Mouse (Mus musculus) embryonic facial prominence, embryonic 12.5 days (tissue): Measurements from ENCODE around the gene Gm3752. TPM values are rescaled to one million over a fixed set of nuclear protein-coding genes. Genes with fewer than 3 reads are reported as not detected.
"Not testable (repeated sequence)": the region's sequence is repeated elsewhere in the genome, so short reads cannot be mapped to it uniquely, and the experiment has no call there.

ENCODE experiments used
- ATAC-seq: fragments of 200-750 bp; cut with Nextera tagmentation; 2 replicates; pipeline ENCODE4 v1.8.0; 2017; ENCODE audit not compliant: insufficient number of reproducible peaks, insufficient read depth, low FRiP score, low TSS enrichment
- H3K27ac ChIP-seq: fragments of 300-500 bp; sonication (generic); 2 replicates; pipeline ENCODE4 v1.5.1; 2016; ENCODE audit warnings: mild to moderate bottlenecking
- H3K27me3 ChIP-seq: fragments of 300-500 bp; sonication (generic); 2 replicates; pipeline ENCODE4 v1.6.1; 2016; ENCODE audit warnings: mild to moderate bottlenecking, moderate library complexity
- H3K36me3 ChIP-seq: fragments of 300-500 bp; sonication (generic); 2 replicates; pipeline ENCODE4 v1.6.1; 2016; ENCODE audit warnings: mild to moderate bottlenecking
- H3K4me1 ChIP-seq: fragments of 300-500 bp; sonication (generic); 2 replicates; pipeline ENCODE4 v1.6.1; 2016
- H3K4me2 ChIP-seq: fragments of 300-500 bp; sonication (generic); replicated peaks from 2 replicates; pipeline ENCODE4 v1.6.1; 2016; ENCODE audit warnings: mild to moderate bottlenecking, moderate library complexity
- H3K4me3 ChIP-seq: fragments of 300-500 bp; sonication (generic); 2 replicates; pipeline ENCODE4 v1.5.1; 2016; ENCODE audit warnings: mild to moderate bottlenecking
- H3K9ac ChIP-seq: fragments of 300-500 bp; sonication (generic); 2 replicates; pipeline ENCODE4 v1.6.1; 2016; ENCODE audit warnings: mild to moderate bottlenecking, moderate library complexity
- H3K9me3 ChIP-seq: fragments of 300-500 bp; sonication (generic); 2 replicates; pipeline ENCODE4 v1.6.1; 2016; ENCODE audit warnings: mild to moderate bottlenecking, moderate library complexity
- WGBS: fragments of 180-500 bp; shearing (Covaris S2); methylation state at CpG from one replicate; pipeline ENCODE4 v1.1.7; 2016; 5-methylcytosine and 5-hydroxymethylcytosine counted together
- polyA plus RNA-seq: library from polyadenylated mRNA; unstranded; fragments of >200 nt; fragmentation: Nextera tagmentation; extraction: Ambion mirVana; gene quantifications from 2 replicates; pipeline ENCODE4 v1.2.1, GENCODE M21; 2016

Gm3752 gene
- polyA plus RNA-seq = 1.1 and 1.3 TPM in 2 replicates

DNA sequence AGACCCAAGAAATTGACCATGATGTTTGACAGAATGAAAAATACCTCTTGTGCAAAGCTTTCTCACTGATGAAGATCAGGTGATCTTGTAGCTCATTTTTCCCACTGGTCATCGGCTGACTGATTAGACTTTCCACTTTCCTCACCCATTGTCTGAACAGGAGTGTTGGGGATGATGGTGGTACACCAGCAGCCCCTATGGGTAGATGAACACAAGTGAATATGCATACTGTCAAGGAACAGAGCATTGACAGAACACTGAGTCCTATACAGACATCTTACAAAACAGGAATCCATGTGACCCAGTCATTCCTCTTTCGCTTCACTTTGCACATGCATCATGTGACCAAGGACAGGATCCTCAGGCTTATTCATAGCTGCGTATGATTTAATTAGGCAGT, at the start of gene Gm3752:
Gm3752 (minus strand) TSS at position 101 of the 400 bp plus-strand sequence.
- not testable (repeated sequence) for H3K4me1 ChIP-seq, H3K36me3 ChIP-seq, ATAC-seq, H3K4me2 ChIP-seq, H3K9me3 ChIP-seq, H3K4me3 ChIP-seq, H3K9ac ChIP-seq, H3K27ac ChIP-seq, H3K27me3 ChIP-seq
- WGBS = 79% methylated on average over 1 of the region's 3 CpGs

DNA sequence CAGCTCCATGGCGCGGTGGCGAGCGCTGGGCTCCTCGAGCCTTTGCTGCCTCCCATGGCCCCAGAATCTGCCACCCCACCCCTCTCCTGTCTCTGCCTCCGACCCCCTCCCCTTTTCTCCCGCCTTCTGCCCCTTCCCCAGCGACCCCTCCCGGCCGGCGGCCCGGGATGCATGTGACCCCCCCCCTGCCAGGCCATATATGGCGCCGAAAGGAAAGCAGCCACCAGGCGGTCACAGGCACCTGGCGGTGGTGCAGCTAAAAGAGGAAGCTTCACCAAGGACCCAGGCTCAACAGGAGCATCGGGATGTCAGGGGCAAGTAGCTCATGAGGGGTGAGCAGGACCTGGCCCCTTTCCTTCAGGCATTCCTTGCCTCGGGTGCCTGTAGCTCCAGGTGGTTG, 5.2 kb upstream of the Gm3752 start:
- not testable (repeated sequence) for ATAC-seq, H3K27ac ChIP-seq

DNA sequence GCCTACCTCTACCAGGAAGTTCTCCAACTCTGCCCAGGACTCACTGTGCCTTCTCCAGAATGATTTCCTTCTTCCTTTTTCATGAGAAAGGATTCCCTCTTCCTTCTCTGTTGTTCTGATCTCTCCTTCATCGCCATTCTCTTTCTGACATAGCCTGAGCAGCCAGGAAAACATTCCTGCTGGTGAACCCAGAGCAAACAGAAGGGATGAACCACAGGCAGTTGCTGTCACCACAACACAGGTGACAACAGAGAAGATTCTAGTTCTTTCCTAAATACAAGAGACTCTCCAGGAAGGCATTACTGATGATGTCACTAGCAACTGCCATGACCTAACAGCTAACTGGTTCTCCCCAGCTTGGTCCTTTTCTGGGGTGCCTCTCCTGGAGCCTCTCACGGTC, 32.7 kb downstream of the Gm3752 start, which contains the start of gene Gm3755:
Gm3755 (minus strand) TSS at position 101 of the 400 bp plus-strand sequence.
- H3K27ac ChIP-seq, H3K4me1 ChIP-seq, H3K9ac ChIP-seq, H3K36me3 ChIP-seq, H3K4me2 ChIP-seq, H3K9me3 ChIP-seq, H3K27me3 ChIP-seq, H3K4me3 ChIP-seq, ATAC-seq: not testable (repeated sequence)
- no CpG with 5 or more reads among the region's 2 CpGs for WGBS

More for the DNA sequence above, 5.2 kb upstream of the Gm3752 start:
- Histone ChIP-seq H3K9ac (0 out of 2 replicates have a peak overlapping the region, but pooled peaks have one; percentile 19), H3K4me2 (peak overlapping the region; percentile 56), H3K4me3 (peak overlapping the region; percentile 38)
- not testable (repeated sequence) for H3K9me3 ChIP-seq, H3K4me1 ChIP-seq, H3K36me3 ChIP-seq, H3K27me3 ChIP-seq
- WGBS = under 1% methylated on average over 9 of the region's 18 CpGs

DNA sequence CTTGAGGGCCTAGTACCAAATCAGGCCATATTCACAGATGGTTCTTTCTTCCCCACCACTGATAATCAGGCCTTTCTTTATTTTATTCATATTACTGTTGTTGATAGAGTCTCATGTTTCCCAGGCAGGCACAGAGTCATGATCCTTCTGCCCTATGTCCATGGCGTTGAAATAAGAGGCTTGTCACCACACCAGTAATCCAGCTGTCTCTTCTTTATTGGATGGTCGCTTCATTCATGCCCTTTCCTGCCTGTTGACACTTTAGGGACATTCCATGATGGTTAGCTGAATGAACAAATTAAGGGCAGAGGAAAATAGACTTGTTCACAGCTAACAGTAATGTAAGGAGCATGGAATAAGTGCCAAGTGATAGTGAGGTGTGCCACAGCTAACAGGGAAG, 61.1 kb downstream of the Gm3752 start:
- not testable (repeated sequence) for H3K27ac ChIP-seq, H3K27me3 ChIP-seq, H3K4me3 ChIP-seq, H3K36me3 ChIP-seq, ATAC-seq, H3K4me1 ChIP-seq, H3K9ac ChIP-seq, H3K4me2 ChIP-seq, H3K9me3 ChIP-seq
- 71% methylated on average over 2 of the region's 2 CpGs for WGBS

Other genes starting within 250 kb of the Gm3752 start
- not detected in 2 replicates for gene Gm3727, start 219.0 kb downstream of the Gm3752 start, polyA plus RNA-seq
- gene Gm3739, start 168.7 kb downstream of the Gm3752 start, polyA plus RNA-seq = 0.94 and 1.7 TPM in 2 replicates
- not detected in 2 replicates for gene Gm5797, start 151.4 kb downstream of the Gm3752 start, polyA plus RNA-seq
- not detected in 2 replicates for gene Gm8374, start 118.6 kb downstream of the Gm3752 start, polyA plus RNA-seq
- gene Gm3755, start 32.8 kb downstream of the Gm3752 start, polyA plus RNA-seq = not detected in 2 replicates
- gene Gm3558, start 84.8 kb upstream of the Gm3752 start, polyA plus RNA-seq = 0.78 and 1.2 TPM in 2 replicates
- gene Gm10338, start 111.8 kb upstream of the Gm3752 start, polyA plus RNA-seq = not detected in 2 replicates
- gene Gm10128, start 160.2 kb upstream of the Gm3752 start, polyA plus RNA-seq = not detected in 2 replicates